Mouse (Mus musculus): Measurements from ENCODE around the gene Myo3b.

GRCm38 (mm10) chr2:70406846-70407245, 367.9 kb downstream of the Myo3b start:
- TF ChIP-seq GATA1 (IDR thresholded peaks at IDR 0.05; ENCODE audit: borderline replicate concordance, low read length): no peak
- no peak for TF ChIP-seq FLI1 (IDR thresholded peaks at IDR 0.05; ENCODE audit: low read length)

Measured in megakaryocyte, embryonic 14.5 days (primary cell).